Mouse (Mus musculus) layer of hippocampus, adult 2 months (tissue): ENCODE data around the gene Rad23a. TPM values are rescaled to one million over a fixed set of nuclear protein-coding genes. Genes with fewer than 3 reads are reported as not detected.

ENCODE experiments used
- DNase-seq, 2 experiments: peaks; one replicate each; pipeline ENCODE4 v3.0.0; 2022; ENCODE audit warnings: low spot score in 2 of 2
- H3K27ac ChIP-seq: fragments of 200-600 bp; 2 replicates; pipeline ENCODE4 v1.8.1; 2022
- H3K4me3 ChIP-seq: fragments of 200-600 bp; 2 replicates; pipeline ENCODE4 v1.8.1; 2022; ENCODE audit warnings: mild to moderate bottlenecking
- CTCF ChIP-seq: fragments of 200-600 bp; conservative IDR thresholded peaks from 2 replicates; pipeline ENCODE4 v1.8.1; 2022; ENCODE audit warnings: antibody characterized with exemption, mild to moderate bottlenecking, moderate library complexity
- long read RNA-seq, 2 experiments: library from polyadenylated mRNA; stranded (forward); transcript quantifications; one replicate each; pipeline ENCODE4 v2.0.0; 2021; ENCODE audit warnings: borderline mapping rate in 2 of 2
- total RNA-seq, 2 experiments: library from RNA; stranded (reverse); gene quantifications; 2 replicates each; pipeline ENCODE4 v1.2.3; 2021

Gene Rad23a
- total RNA-seq, result 10 to 100 TPM; 63.4 to 75.9 TPM
- long read RNA-seq, experiment 1, transcript Rad23a-201 (9 exons, 2,074 nt), result major isoform, 34 of 89 reads
- long read RNA-seq, experiment 1, transcript Rad23a-202 (9 exons, 1,842 nt), result minor isoform, 33 of 89 reads
- long read RNA-seq, experiment 1, partial matches to known transcripts, result 3 of 89 reads
- long read RNA-seq, experiment 1, other reads (novel, unspliced or antisense), result 18 of 89 reads
- long read RNA-seq, experiment 2, transcript Rad23a-201 (9 exons, 2,074 nt), result minor isoform, 29 of 91 reads
- long read RNA-seq, experiment 2, transcript Rad23a-202 (9 exons, 1,842 nt), result major isoform, 32 of 91 reads
- long read RNA-seq, experiment 2, partial matches to known transcripts, result 6 of 91 reads
- long read RNA-seq, experiment 2, other reads (novel, unspliced or antisense), result 24 of 91 reads

DNA sequence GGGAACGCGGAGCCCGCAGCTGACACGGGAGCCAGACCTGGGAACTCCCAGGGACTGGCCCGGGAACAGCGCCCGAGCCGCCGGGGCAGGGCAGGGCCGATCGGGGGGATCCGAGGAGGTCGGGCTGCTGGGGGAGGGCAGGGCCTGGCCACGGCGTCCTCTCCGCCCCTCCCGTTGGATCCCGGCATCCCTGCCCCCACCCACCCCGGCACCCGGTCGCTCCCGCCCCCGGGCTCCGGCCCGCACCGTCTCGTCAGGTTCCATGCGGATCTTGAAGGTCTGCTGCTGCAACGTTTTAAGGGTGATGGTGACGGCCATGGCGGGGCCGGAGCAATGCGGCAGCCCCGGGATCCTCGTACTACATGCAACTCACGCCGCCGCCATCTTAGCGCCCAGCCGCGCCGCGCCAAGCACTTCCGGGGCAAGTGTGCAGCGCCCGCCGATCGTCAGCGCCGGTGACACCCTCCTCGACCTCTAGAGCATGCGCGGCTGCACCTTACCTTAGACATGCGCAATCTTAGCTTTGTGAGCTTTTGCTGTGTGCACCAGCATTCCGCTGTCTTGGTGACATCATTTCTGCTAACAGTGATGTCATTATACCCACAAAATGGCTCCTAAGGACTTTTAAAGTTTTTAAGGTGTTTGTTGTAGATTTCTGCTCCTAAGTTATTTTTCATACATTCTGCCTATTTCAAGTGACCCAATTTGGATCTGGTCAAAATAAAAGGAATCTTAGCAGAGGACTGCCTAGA lies at the start of gene Rad23a:
Gene Rad23a (minus strand): TSS at position 418 of the 752 bp plus-strand sequence.
- H3K27ac ChIP-seq, result peak within 1 kb of the TSS; percentile 90
- peak; percentile 90 to 92 for DNase-seq
- peak within 1 kb of the TSS; percentile 81 for H3K4me3 ChIP-seq
- TF ChIP-seq CTCF, result no peak

DNA sequence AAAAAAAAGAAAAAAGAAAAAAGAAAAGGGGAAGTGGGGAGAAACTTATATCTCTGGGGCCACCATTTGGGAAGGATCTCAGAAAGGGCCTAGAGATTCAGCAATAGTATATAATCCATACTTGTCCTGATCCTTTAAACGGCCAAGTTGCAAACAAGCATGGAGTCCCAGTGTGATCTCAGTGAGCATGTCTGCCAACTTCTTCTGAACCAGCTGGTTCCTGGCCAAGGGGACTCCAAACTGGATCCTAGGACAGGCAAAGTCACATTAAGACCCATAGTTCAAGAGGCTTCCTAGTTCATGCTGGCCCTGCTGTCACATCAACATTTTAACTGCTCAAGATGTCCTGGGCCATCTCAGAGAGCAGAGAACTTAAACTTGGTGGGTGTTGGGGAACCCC lies 48.7 kb upstream of the Rad23a start:
- no peak for DNase-seq
- no peak for TF ChIP-seq CTCF
- Histone ChIP-seq H3K4me3 (no peak overlapping the region), H3K27ac (no peak overlapping the region)

DNA sequence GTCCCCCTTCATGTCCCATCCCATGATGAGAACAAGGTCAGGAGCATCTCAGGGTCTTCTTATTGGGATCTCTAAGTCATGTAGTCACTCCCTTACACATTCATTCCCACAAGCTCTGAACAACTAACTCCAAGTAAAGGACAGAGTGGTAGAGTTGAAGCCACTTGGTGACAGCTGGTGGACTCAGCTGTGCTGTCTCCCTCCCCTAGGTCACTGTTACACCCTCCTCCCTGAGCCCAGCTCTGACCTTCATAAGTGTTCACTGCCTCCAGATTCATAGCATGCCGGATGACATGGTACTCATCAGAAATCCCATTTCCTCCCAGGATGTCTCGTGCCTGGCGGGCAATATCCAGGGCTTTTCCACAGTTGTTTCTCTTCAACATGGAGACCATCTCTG lies 47.8 kb upstream of the Rad23a start:
- H3K27ac ChIP-seq, result no peak overlapping the region
- no peak for TF ChIP-seq CTCF
- no peak overlapping the region for H3K4me3 ChIP-seq
- no peak for DNase-seq

DNA sequence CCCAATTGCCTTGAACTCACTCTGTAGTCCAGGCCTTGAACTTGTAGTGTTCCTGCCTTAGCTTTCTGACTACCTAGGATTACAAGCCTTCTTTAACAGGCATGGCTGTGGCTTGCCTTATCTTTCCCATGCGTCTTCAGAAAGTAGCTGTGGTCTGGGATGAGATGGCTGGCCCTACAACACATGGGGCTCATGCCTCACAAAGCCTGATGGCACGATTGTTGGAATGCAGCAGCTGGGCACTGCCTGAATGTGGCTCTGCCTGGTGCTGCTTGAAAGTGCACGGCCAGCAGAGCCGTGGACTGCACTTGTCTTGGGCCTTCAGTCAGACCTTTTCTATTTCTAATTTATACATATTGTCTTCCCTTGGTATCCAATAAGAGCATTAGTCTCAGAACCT lies 44.3 kb upstream of the Rad23a start:
- no peak overlapping the region for H3K4me3 ChIP-seq
- DNase-seq, result no peak
- no peak overlapping the region for H3K27ac ChIP-seq
- TF ChIP-seq CTCF, result no peak

DNA sequence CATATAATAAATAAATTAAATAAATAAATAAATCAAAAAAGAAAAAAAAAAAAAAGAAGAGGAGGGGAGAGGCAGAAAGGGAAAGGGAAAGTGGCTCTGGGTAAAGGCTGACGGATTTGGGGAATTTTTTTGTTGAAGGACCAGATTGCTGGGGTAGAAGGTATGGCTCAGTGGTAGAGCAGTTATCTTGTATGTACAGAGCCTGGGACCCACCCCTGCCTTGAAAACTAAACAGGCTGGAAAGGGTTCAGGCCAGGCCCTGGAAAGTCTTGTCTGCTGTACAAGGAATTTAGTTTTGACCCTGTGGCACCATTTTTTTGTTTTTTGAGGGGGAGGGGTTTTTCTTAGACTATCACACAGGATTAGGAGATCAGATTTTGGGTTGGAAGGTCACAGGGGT lies 38.5 kb upstream of the Rad23a start:
- TF ChIP-seq CTCF, result no peak
- Histone ChIP-seq H3K27ac (no peak overlapping the region), H3K4me3 (no peak overlapping the region)
- no peak for DNase-seq

DNA sequence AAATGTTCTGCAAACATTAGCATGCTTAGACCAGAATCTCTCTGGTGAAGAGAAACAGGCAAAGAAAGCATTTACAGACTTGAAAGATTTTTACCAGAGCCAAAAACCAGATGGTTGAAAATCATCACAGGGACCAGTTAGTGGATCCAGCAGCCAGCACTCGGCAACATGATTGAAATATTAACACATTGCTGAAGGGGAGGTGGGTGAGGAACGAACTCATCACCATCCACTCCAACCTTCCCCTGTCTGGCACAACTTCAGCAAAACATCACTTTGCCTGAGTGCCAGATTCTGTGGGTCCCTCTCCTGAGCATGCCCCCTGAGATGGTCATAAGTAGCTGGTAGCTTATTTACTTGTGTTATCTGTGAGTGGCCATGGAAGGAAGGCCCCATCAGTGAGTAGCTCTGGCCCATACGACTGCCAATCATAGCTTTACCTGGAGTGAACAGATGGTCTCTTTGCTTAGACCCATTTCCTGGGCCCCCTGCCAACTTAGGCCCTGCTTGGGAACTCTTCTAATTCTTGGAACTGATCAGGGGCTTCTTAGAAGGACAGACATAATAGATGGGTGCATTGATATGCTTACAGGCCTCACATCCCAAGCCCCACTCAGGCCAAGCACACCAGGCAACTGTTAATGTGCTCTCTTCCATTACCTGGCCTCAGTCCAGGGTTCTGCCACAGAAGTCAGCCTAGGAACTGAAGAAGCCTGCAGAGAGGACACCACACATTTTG lies 37.0 kb upstream of the Rad23a start:
- DNase-seq, result no peak

DNA sequence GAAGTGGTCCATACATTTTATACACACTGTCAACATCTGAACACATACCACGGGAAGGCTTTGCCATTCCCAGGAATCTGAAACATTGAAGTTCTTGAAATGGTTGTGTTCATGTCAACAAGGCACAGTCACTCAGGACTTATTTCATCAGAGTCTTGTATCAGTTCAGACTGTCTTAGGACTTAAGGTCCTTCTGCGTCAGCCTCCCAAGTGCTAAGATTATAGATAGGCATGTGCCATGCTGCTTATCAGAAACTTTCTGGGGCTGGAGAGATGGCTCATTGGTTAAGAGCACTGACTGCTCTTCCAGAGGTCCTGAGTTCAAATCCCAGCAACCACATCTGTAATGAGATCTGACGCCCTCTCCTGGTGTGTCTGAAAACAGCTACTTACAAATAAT lies 33.9 kb upstream of the Rad23a start:
- Histone ChIP-seq H3K4me3 (no peak overlapping the region), H3K27ac (no peak overlapping the region)
- no peak for TF ChIP-seq CTCF
- DNase-seq, result no peak

More for the DNA sequence above, 37.0 kb upstream of the Rad23a start:
- TF ChIP-seq CTCF, result no peak
- Histone ChIP-seq H3K27ac (peak overlapping the region; percentile 44; the same call in 1 of the 2 replicates), H3K4me3 (no peak overlapping the region)

DNA sequence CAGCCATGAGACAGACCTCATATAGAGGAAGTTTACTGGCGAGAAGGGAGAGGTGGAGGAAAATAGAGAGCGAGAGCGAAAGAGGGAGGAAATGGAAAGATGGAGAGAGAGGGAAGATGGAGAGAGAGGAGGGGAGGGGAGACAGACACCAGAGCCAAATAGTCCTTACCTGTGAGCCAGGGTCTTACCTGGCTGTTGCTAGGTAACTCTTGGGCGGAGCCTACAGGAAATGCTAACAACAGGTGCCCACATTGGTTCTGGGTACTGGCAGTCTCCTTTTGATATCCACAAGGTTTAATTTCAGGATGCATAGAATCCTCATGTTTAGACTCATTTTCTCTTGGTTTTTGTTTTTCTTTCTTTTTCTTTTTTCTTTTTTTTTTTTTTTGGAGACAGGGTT lies 32.6 kb upstream of the Rad23a start:
- TF ChIP-seq CTCF, result no peak
- H3K27ac ChIP-seq, result no peak overlapping the region
- peak overlapping the region; percentile 60; the same call in 1 of the 2 replicates for H3K4me3 ChIP-seq
- no peak for DNase-seq

DNA sequence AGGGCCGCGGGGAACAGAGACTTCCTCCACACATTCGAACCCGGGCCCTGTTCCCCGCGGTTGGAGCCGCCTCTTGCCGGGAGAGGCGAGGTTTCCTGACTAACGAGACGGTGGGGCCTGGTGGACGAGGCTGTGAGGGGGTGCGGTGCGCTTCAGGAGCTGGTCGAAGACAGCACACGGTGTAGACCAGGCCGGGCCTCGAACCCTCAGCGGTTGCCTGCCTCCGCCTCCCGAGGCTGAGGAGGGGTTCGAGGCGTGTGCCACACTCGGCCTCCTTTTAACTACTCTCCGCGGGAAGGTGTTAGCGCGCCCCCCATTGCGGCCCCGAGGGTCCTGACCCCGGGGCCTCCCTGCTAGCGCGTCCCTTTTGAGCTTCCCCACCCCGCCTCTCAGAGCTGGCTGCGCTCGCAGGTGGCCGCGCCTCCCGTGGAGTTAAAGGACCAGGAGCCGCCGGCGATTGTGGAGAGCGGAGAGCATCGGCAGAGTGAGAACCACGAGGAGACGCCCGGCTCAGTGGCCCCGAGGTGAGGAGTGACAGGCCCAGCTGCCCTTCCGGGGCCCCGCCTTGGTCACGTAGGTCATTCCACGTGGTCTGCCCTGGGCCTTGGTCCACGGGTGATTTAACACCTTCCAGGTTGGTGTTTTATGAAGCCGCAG lies 32.0 kb upstream of the Rad23a start:
- no peak for TF ChIP-seq CTCF
- peak overlapping the region; percentile 60 for H3K4me3 ChIP-seq
- H3K27ac ChIP-seq, result no peak overlapping the region
- DNase-seq, result no peak

DNA sequence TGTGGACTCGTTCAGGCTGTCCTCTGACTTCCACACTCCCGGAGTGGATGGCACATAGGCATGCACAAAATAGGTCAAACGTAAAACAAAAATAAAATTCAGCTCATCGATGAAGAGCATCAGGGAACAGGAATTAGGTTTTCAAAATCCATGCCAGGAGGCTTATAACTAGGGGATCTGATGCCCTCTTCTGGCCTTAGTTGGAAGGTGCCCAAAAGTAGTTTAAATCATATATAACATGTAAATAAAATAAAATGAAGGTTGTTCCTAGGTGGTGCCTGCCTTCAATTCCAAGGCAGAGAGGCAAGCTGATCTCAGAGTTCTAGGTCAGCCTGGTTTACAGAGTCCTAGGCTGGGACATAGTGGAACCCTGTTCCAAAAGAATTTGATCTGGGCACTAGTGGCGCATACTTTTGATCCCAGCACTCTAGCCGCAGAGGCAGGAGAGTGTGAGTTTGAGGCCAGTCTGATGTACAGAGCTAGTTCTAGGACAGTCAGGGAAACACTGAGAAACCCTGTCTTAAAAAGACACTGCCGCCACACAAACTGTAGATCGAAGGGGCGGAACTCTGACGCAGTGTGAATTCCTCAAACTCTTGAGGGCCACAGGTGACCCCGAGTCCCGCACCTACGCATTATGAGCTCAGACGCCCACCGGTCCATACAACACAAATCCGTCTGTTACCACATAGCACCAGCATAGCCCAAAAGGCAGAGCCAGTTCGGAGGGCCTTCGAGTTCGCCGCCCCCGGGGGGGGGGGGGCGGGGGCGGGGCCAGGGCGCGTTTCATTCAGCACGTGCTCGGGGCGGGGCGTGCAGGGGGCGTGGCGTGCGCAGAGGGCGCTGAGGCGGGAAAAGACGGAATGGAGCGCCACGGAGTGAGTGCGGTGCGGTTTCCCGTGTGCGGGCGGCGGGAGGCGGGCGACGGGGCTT lies 31.2 kb upstream of the Rad23a start, which contains the start of gene Syce2:
Gene Syce2 (plus strand): TSS at position 736 of the 933 bp plus-strand sequence.
- Histone ChIP-seq H3K27ac (peak within 1 kb of the TSS; percentile 59; the same call in 1 of the 2 replicates), H3K4me3 (peak within 1 kb of the TSS; percentile 60)
- peak; percentile 61 for TF ChIP-seq CTCF
- peak in 1 of 2 experiments; percentile 69 for DNase-seq

DNA sequence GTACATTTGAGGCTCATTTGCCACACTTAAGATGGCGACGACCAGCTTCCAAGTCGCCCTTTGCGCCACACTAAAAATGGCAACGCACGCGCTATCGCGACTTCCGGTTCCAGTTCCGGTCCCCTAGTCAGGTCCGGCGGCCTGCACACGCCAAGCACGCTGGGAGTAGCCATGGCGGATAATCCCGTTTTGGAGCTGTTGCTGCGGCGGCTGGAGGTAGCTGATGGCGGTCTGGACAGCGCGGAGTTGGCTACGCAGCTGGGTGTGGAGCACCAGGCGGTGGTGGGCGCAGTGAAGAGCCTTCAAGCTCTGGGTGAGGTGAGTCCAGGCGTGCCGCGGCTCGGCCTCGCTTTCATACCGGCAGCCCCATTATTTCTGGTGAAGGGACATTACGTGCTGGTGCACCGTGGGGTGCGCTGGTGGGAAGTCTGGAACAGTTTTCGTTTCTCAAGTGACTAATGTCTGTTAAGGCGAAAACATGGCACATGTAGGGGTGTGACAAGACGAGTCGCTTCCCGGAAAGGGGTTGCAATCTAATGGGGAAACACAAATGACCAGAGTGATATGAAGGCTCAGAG lies 16.5 kb upstream of the Rad23a start, which contains the start of gene Farsa:
Gene Farsa (plus strand): TSS at position 126 of the 578 bp plus-strand sequence.
- peak within 1 kb of the TSS; percentile 75 for H3K4me3 ChIP-seq
- DNase-seq, result peak; percentile 91 to 93
- peak within 1 kb of the TSS; percentile 93 for H3K27ac ChIP-seq
- TF ChIP-seq CTCF, result no peak
